Comparison of ENCODE assay signal across 8 mouse cellular contexts in genomic region chr2:112267547-112268269, GRCm38 (mm10). TPM values are rescaled to one million over a fixed set of nuclear protein-coding genes. Genes with fewer than 3 reads are reported as not detected.
DNase-seq lines count a peak whose midpoint lies in the region; ATAC-seq and TF ChIP-seq lines count a peak whose summit lies in the region.

No protein-coding gene starts in this region.

- no peaks in the 10 kb centered on the region for H3K9me3 ChIP-seq in forebrain, embryonic 12.5 days
- no peaks in the 10 kb centered on the region for H3K9me3 ChIP-seq in intestine, postnatal 0 days (ENCODE audit: control insufficient read depth)
- no peaks in the 10 kb centered on the region for H3K9me3 ChIP-seq in neural tube, embryonic 14.5 days (ENCODE audit: control insufficient read depth, low read length)

- peaks cover 8% of the 10 kb centered on the region; the same call in 1 of the 2 replicates for H3K79me2 ChIP-seq in liver, adult 2 months (ENCODE audit: control insufficient read depth, insufficient read depth, low read length)

- no peak overlapping the region for H3K9ac ChIP-seq in liver, adult 2 months (ENCODE audit: low read depth, low read length)
- H3K9ac ChIP-seq in forebrain, embryonic 12.5 days, result no peak overlapping the region
- H3K9ac ChIP-seq in intestine, postnatal 0 days (ENCODE audit: low read depth, low read length), result no peak overlapping the region
- H3K9ac ChIP-seq in neural tube, embryonic 14.5 days (replicated peaks; ENCODE audit: low read depth, low read length), result no peak overlapping the region

- no peak overlapping the region for H3K27ac ChIP-seq in liver, adult 2 months (replicated peaks; ENCODE audit: insufficient read depth, low read depth, low read length)
- no peak overlapping the region for H3K27ac ChIP-seq in forebrain, embryonic 12.5 days
- H3K27ac ChIP-seq in intestine, postnatal 0 days (ENCODE audit: low read depth, low read length), result no peak overlapping the region
- no peak overlapping the region for H3K27ac ChIP-seq in neural tube, embryonic 14.5 days (ENCODE audit: low read depth, low read length)

- H3K4me1 ChIP-seq in liver, adult 2 months (ENCODE audit: control insufficient read depth, insufficient read depth, low read length), result peaks cover 6% of the 10 kb centered on the region
- H3K4me1 ChIP-seq in forebrain, embryonic 12.5 days, result peaks cover 37% of the 10 kb centered on the region
- H3K4me1 ChIP-seq in intestine, postnatal 0 days (replicated peaks; ENCODE audit: control insufficient read depth, insufficient read depth, low read length), result no peaks in the 10 kb centered on the region; the same call in 1 of the 2 replicates
- peaks cover 24% of the 10 kb centered on the region for H3K4me1 ChIP-seq in neural tube, embryonic 14.5 days (ENCODE audit: control insufficient read depth, insufficient read depth, low read length)

- peak overlapping the region; percentile 41; the same call in 1 of the 2 replicates for H3K4me3 ChIP-seq in liver, adult 2 months (ENCODE audit: insufficient read depth, low read depth, low read length)
- no peak overlapping the region for H3K4me3 ChIP-seq in forebrain, embryonic 12.5 days (replicated peaks)
- peak overlapping the region; percentile 90; the same call in 1 of the 2 replicates for H3K4me3 ChIP-seq in intestine, postnatal 0 days (ENCODE audit: low read depth, low read length)
- H3K4me3 ChIP-seq in neural tube, embryonic 14.5 days (ENCODE audit: low read depth, low read length), result 0 out of 2 replicates have a peak overlapping the region, but pooled peaks have one; percentile 80

- no peaks in the 10 kb centered on the region for H3K27me3 ChIP-seq in liver, adult 2 months (ENCODE audit: control insufficient read depth, insufficient read depth, low read length)
- no peaks in the 10 kb centered on the region for H3K27me3 ChIP-seq in forebrain, embryonic 12.5 days
- H3K27me3 ChIP-seq in intestine, postnatal 0 days (replicated peaks; ENCODE audit: control insufficient read depth, insufficient read depth, low read length), result no peaks in the 10 kb centered on the region
- H3K27me3 ChIP-seq in neural tube, embryonic 14.5 days (ENCODE audit: control insufficient read depth, insufficient read depth, low read length), result no peaks in the 10 kb centered on the region

- H3K4me2 ChIP-seq in forebrain, embryonic 12.5 days, result peak overlapping the region; percentile 92
- H3K4me2 ChIP-seq in intestine, postnatal 0 days (replicated peaks; ENCODE audit: low read depth), result peak overlapping the region; percentile 87; the same call in 1 of the 2 replicates
- peak overlapping the region; percentile 60 for H3K4me2 ChIP-seq in neural tube, embryonic 14.5 days (ENCODE audit: low read depth, low read length)

- no peaks in the 10 kb centered on the region; the same call in 1 of the 2 replicates for H3K36me3 ChIP-seq in liver, adult 2 months (ENCODE audit: control insufficient read depth, insufficient read depth, low read length)
- no peaks in the 10 kb centered on the region for H3K36me3 ChIP-seq in forebrain, embryonic 12.5 days (replicated peaks)
- H3K36me3 ChIP-seq in intestine, postnatal 0 days (ENCODE audit: control insufficient read depth, insufficient read depth), result no peaks in the 10 kb centered on the region
- H3K36me3 ChIP-seq in neural tube, embryonic 14.5 days (ENCODE audit: control insufficient read depth, insufficient read depth, low read length), result no peaks in the 10 kb centered on the region

- DNase-seq in liver, adult 2 months (ENCODE audit: extremely low read depth, low read depth, low spot score), result peak; percentile 51
- no peak for DNase-seq in liver
- DNase-seq in right cerebral cortex, postnatal 36 days (ENCODE audit: low spot score in 2 of 2), result no peak
- DNase-seq in MN1 (ENCODE audit: low spot score), result no peak

- no peak for TF ChIP-seq CTCF in liver, adult 2 months (IDR thresholded peaks at IDR 0.05; ENCODE audit: low read depth, low read length)
- no peak for TF ChIP-seq CTCF in intestine, postnatal 0 days (IDR thresholded peaks at IDR 0.05; ENCODE audit: low read depth)

- 70% methylated on average over 8 of the region's 8 CpGs for WGBS in liver, adult 2 months
- WGBS in forebrain, embryonic 12.5 days, result 86% methylated on average over 8 of the region's 8 CpGs
- 72% methylated on average over 8 of the region's 8 CpGs for WGBS in intestine, postnatal 0 days
- WGBS in neural tube, embryonic 14.5 days, result 82% methylated on average over 8 of the region's 8 CpGs

- no peak for ATAC-seq in forebrain, embryonic 12.5 days (ENCODE audit: low FRiP score)
- no peak for ATAC-seq in intestine, postnatal 0 days
- ATAC-seq in neural tube, embryonic 14.5 days (ENCODE audit: low read depth), result no peak
- ATAC-seq in cerebellum, adult (ENCODE audit: insufficient number of reproducible peaks, low FRiP score, low TSS enrichment), result no peak

- no peak for TF ChIP-seq POLR2A in liver, adult 2 months (IDR thresholded peaks at IDR 0.05; ENCODE audit: extremely low read depth, insufficient read depth, low read length)

RNA-seq across cellular contexts. Expression of gene Gm21985, which starts 1.6 kb away (rescaled TPM):
- total RNA-seq in liver, adult 2 months (2014; rRNA removed), result not detected in 2 replicates
- not detected in 2 replicates for polyA plus RNA-seq in liver, adult 2 months (2012; rRNA removed)
- not detected in 2 replicates for polyA plus RNA-seq in forebrain, embryonic 12.5 days (2016; fragmentation: Nextera tagmentation; extraction: Ambion mirVana)
- polyA plus RNA-seq in intestine, postnatal 0 days (2015; fragmentation: Nextera tagmentation; extraction: Ambion mirVana), result not detected in 2 replicates
- polyA plus RNA-seq in neural tube, embryonic 14.5 days (2014; fragmentation: Nextera tagmentation; extraction: Ambion mirVana), result not detected in 2 replicates

RNA-seq across cellular contexts. Expression of gene Slc12a6, which starts 2.1 kb away (rescaled TPM):
- total RNA-seq in liver, adult 2 months (2014; rRNA removed), result 12.9 and 14.8 TPM in 2 replicates
- 4.0 and 5.2 TPM in 2 replicates for polyA plus RNA-seq in liver, adult 2 months (2012; rRNA removed)
- 17.2 and 17.6 TPM in 2 replicates for polyA plus RNA-seq in forebrain, embryonic 12.5 days (2016; fragmentation: Nextera tagmentation; extraction: Ambion mirVana)
- 6.9 and 8.0 TPM in 2 replicates for polyA plus RNA-seq in intestine, postnatal 0 days (2015; fragmentation: Nextera tagmentation; extraction: Ambion mirVana)
- polyA plus RNA-seq in neural tube, embryonic 14.5 days (2014; fragmentation: Nextera tagmentation; extraction: Ambion mirVana), result 26.9 and 28.7 TPM in 2 replicates

RNA-seq across cellular contexts. Expression of gene Nop10, which starts 6.0 kb away (rescaled TPM):
- total RNA-seq in liver, adult 2 months (2014; rRNA removed), result 71.2 and 82.6 TPM in 2 replicates
- 61.7 and 67.8 TPM in 2 replicates for polyA plus RNA-seq in liver, adult 2 months (2012; rRNA removed)
- polyA plus RNA-seq in forebrain, embryonic 12.5 days (2016; fragmentation: Nextera tagmentation; extraction: Ambion mirVana), result 152 and 157 TPM in 2 replicates
- 114 and 120 TPM in 2 replicates for polyA plus RNA-seq in intestine, postnatal 0 days (2015; fragmentation: Nextera tagmentation; extraction: Ambion mirVana)
- polyA plus RNA-seq in neural tube, embryonic 14.5 days (2014; fragmentation: Nextera tagmentation; extraction: Ambion mirVana), result 156 and 185 TPM in 2 replicates

RNA-seq across cellular contexts. Expression of gene Nutm1, which starts 8.6 kb away (rescaled TPM):
- not detected in 2 replicates for total RNA-seq in liver, adult 2 months (2014; rRNA removed)
- not detected in 2 replicates for polyA plus RNA-seq in liver, adult 2 months (2012; rRNA removed)
- not detected in 2 replicates for polyA plus RNA-seq in forebrain, embryonic 12.5 days (2016; fragmentation: Nextera tagmentation; extraction: Ambion mirVana)
- 0.03 TPM in 1 of 2 replicates, not detected in the other for polyA plus RNA-seq in intestine, postnatal 0 days (2015; fragmentation: Nextera tagmentation; extraction: Ambion mirVana)
- 0.09 TPM in 1 of 2 replicates, not detected in the other for polyA plus RNA-seq in neural tube, embryonic 14.5 days (2014; fragmentation: Nextera tagmentation; extraction: Ambion mirVana)

RNA-seq across cellular contexts. Expression of gene Lpcat4, which starts 28.4 kb away (rescaled TPM):
- total RNA-seq in liver, adult 2 months (2014; rRNA removed), result 0.09 and 0.67 TPM in 2 replicates
- polyA plus RNA-seq in liver, adult 2 months (2012; rRNA removed), result 2.2 and 2.4 TPM in 2 replicates
- 8.2 and 13.6 TPM in 2 replicates for polyA plus RNA-seq in forebrain, embryonic 12.5 days (2016; fragmentation: Nextera tagmentation; extraction: Ambion mirVana)
- polyA plus RNA-seq in intestine, postnatal 0 days (2015; fragmentation: Nextera tagmentation; extraction: Ambion mirVana), result 8.4 TPM in 2 replicates
- 22.4 and 26.1 TPM in 2 replicates for polyA plus RNA-seq in neural tube, embryonic 14.5 days (2014; fragmentation: Nextera tagmentation; extraction: Ambion mirVana)
